Mouse (Mus musculus): ENCODE measurements around the gene Sh3bp1. TPM values are rescaled to one million over a fixed set of nuclear protein-coding genes. Genes with fewer than 3 reads are reported as not detected.

Gene Sh3bp1
- total RNA-seq, 2 experiments from 2014 or later: 27.7 to 41.8 TPM

- no peak overlapping the region for H3K4me3 ChIP-seq
- no peak for TF ChIP-seq CTCF (conservative IDR thresholded peaks at IDR 0.05)
- H3K27ac ChIP-seq: no peak overlapping the region
- no peak for DNase-seq (ENCODE audit: low spot score in 2 of 2)
Observed at GRCm38 (mm10) chr15:78946232-78946631, 46.7 kb downstream of the Sh3bp1 start.

- Histone ChIP-seq H3K27ac (no peak within 1 kb of the TSS), H3K4me3 (peak within 1 kb of the TSS; percentile 55)
- DNase-seq (ENCODE audit: low spot score in 2 of 2): peak; percentile 64 to 84
- no peak for TF ChIP-seq CTCF (conservative IDR thresholded peaks at IDR 0.05)
Observed at GRCm38 (mm10) chr15:78947657-78948056, 48.1 kb downstream of the Sh3bp1 start, which contains the start of gene Triobp. Gene Triobp (plus strand): TSS chr15:78947724.

- TF ChIP-seq CTCF (conservative IDR thresholded peaks at IDR 0.05): no peak
- Histone ChIP-seq H3K4me3 (peak overlapping the region; percentile 55), H3K27ac (no peak overlapping the region)
- no peak for DNase-seq (ENCODE audit: low spot score in 2 of 2)
Observed at GRCm38 (mm10) chr15:78948152-78948725, 48.7 kb downstream of the Sh3bp1 start.

- no peak overlapping the region for H3K27ac ChIP-seq
- no peak for TF ChIP-seq CTCF (conservative IDR thresholded peaks at IDR 0.05)
- no peak for DNase-seq (ENCODE audit: low spot score in 2 of 2)
- no peak overlapping the region for H3K4me3 ChIP-seq
Observed at GRCm38 (mm10) chr15:78948883-78949282, 49.3 kb downstream of the Sh3bp1 start.

GRCm38 (mm10) chr15:78955663-78956062, 56.1 kb downstream of the Sh3bp1 start:
- no peak for DNase-seq (ENCODE audit: low spot score in 2 of 2)
- no peak; the same call in 1 of the 2 replicates for TF ChIP-seq CTCF (conservative IDR thresholded peaks at IDR 0.05)
- Histone ChIP-seq H3K4me3 (no peak overlapping the region), H3K27ac (no peak overlapping the region)

GRCm38 (mm10) chr15:78956351-78956750, 56.8 kb downstream of the Sh3bp1 start:
- H3K4me3 ChIP-seq: no peak overlapping the region
- peak; percentile 79 for TF ChIP-seq CTCF (conservative IDR thresholded peaks at IDR 0.05)
- H3K27ac ChIP-seq: no peak overlapping the region
- DNase-seq (ENCODE audit: low spot score in 2 of 2): no peak

- no peak for DNase-seq (ENCODE audit: low spot score in 2 of 2)
- TF ChIP-seq CTCF (conservative IDR thresholded peaks at IDR 0.05): no peak
- no peak overlapping the region for H3K27ac ChIP-seq
- no peak overlapping the region for H3K4me3 ChIP-seq
Observed at GRCm38 (mm10) chr15:78957021-78957420, 57.5 kb downstream of the Sh3bp1 start.

GRCm38 (mm10) chr15:78959537-78959936, 60.0 kb downstream of the Sh3bp1 start:
- TF ChIP-seq CTCF (conservative IDR thresholded peaks at IDR 0.05): no peak
- Histone ChIP-seq H3K4me3 (no peak overlapping the region), H3K27ac (no peak overlapping the region)
- DNase-seq (ENCODE audit: low spot score in 2 of 2): no peak

GRCm38 (mm10) chr15:78960088-78960487, 60.5 kb downstream of the Sh3bp1 start:
- no peak for DNase-seq (ENCODE audit: low spot score in 2 of 2)
- TF ChIP-seq CTCF (conservative IDR thresholded peaks at IDR 0.05): no peak

More at GRCm38 (mm10) chr15:78960088-78960487, 60.5 kb downstream of the Sh3bp1 start:
- H3K4me3 ChIP-seq: no peak overlapping the region
- no peak overlapping the region for H3K27ac ChIP-seq

Small RNAs within 50 kb of the gene (microRNA-seq; reads per million reads assigned to microRNA genes)
- 0 to 1.5 reads per million in 2 experiments for gene Mir6955

Other genes with a start within 250 kb of the Sh3bp1 start
- 100 to 1,000 TPM; 202 to 204 TPM for gene Elfn2, start 181.0 kb upstream of the Sh3bp1 start, total RNA-seq (2021)
- gene Mfng, start 126.3 kb upstream of the Sh3bp1 start, total RNA-seq (2021): 1 to 10 TPM; 4.4 to 4.7 TPM
- 1 to 10 TPM; 5.4 to 5.5 TPM for gene Card10, start 96.7 kb upstream of the Sh3bp1 start, total RNA-seq (2021)
- 10 to 100 TPM; 12.2 to 13.7 TPM for gene Cdc42ep1, start 57.1 kb upstream of the Sh3bp1 start, total RNA-seq (2021)
- gene Lgals2, start 44.2 kb upstream of the Sh3bp1 start, total RNA-seq (2021): not detected
- 10 to 100 TPM; 64.0 to 64.7 TPM for gene Gga1, start 22.6 kb upstream of the Sh3bp1 start, total RNA-seq (2021)
- under 1 TPM in 1 of 2 experiments, not detected in 1; 0.27 TPM for gene Gm49510, start 101 bp upstream of the Sh3bp1 start, total RNA-seq (2021)
- gene Pdxp, start 14.2 kb downstream of the Sh3bp1 start, total RNA-seq (2021): 100 to 1,000 TPM; 162 to 172 TPM
- 10 to 100 TPM; 18.9 to 20.2 TPM for gene Lgals1, start 27.0 kb downstream of the Sh3bp1 start, total RNA-seq (2021)
- gene Nol12, start 35.2 kb downstream of the Sh3bp1 start, total RNA-seq (2021): 10 to 100 TPM; 41.4 to 41.8 TPM
- 10 to 100 TPM; 10.0 to 13.4 TPM for gene Triobp, start 48.0 kb downstream of the Sh3bp1 start, total RNA-seq (2021)
- 10 to 100 TPM; 86.3 to 89.0 TPM for gene H1f0, start 128.7 kb downstream of the Sh3bp1 start, total RNA-seq (2021)
- under 1 TPM in 1 of 2 experiments, not detected in 1; 0.39 TPM for gene Galr3, start 142.1 kb downstream of the Sh3bp1 start, total RNA-seq (2021)
- gene Ankrd54, start 163.1 kb downstream of the Sh3bp1 start, total RNA-seq (2021): 10 to 100 TPM; 17.4 to 19.5 TPM
- 10 to 100 TPM; 68.9 to 69.5 TPM for gene Eif3l, start 175.4 kb downstream of the Sh3bp1 start, total RNA-seq (2021)
- gene Micall1, start 209.1 kb downstream of the Sh3bp1 start, total RNA-seq (2021): 10 to 100 TPM; 31.4 to 35.3 TPM
- 100 to 1,000 TPM in 1 of 2 experiments, 10 to 100 TPM in 1; 97.9 to 103 TPM for gene Polr2f, start 241.2 kb downstream of the Sh3bp1 start, total RNA-seq (2021)
- 10 to 100 TPM in 1 of 2 experiments, 1 to 10 TPM in 1; 8.8 to 10.3 TPM for gene 1700088E04Rik, start 241.5 kb downstream of the Sh3bp1 start, total RNA-seq (2021)